Mouse (Mus musculus) olfactory bulb, adult 2 months (tissue): ENCODE data around the gene Myl12a.

Experiments
- CTCF ChIP-seq: fragments of 200-500 bp; IDR thresholded peaks from 2 replicates; pipeline ENCODE4 v1.5.1; 2012; ENCODE audit warnings: low read depth, mild to moderate bottlenecking, low read length, moderate library complexity; ENCODE audit not compliant: insufficient read depth
- POLR2A ChIP-seq: fragments of 200-500 bp; IDR thresholded peaks from 2 replicates; pipeline ENCODE4 v1.6.1; 2012; ENCODE audit warnings: mild to moderate bottlenecking, low read depth, low read length, moderate library complexity; ENCODE audit not compliant: insufficient read depth

DNA sequence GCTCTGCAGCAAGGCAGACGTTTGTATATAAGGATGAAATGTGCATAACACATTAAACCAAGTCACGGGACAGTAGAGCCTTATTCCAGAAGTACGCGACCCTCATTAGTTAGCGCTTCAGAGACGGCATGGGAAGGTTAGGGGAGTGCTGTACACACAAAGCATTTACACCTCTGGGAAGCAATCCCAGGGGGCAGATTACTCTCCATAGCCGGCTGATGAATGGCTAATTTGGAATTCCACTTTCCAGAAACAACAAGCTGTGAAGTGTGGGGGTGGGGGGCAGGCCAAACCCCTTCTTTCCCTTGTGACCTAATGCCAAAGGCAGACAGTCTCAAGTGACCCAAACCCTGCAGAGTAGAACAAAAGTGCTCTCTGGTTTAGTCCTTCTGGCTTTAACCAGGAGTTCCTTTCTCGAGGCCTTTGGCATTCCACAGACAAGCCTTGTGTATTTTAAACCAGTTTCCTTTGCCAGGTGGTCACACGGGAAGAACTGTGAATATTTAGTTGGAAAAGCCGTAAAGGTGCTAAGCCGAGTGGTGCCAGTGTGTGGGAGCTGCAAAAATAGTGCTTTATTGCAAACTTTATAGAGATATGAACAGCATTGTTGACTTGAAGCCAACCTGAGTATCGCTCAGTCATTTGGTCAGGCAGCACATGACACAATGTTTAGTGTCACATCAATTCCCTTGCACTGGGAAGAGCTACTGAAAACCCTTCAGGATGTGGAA is 37.3 kb upstream of the Myl12a start:
- TF ChIP-seq CTCF (no peak), POLR2A (no peak)
